Mouse (Mus musculus) 416B (cell line): Measurements from ENCODE around the gene Susd6.

ENCODE experiments used
- DNase-seq: peaks from one replicate; pipeline ENCODE4 v3.0.0; 2011; ENCODE audit warnings: low read depth

Susd6 gene

DNA sequence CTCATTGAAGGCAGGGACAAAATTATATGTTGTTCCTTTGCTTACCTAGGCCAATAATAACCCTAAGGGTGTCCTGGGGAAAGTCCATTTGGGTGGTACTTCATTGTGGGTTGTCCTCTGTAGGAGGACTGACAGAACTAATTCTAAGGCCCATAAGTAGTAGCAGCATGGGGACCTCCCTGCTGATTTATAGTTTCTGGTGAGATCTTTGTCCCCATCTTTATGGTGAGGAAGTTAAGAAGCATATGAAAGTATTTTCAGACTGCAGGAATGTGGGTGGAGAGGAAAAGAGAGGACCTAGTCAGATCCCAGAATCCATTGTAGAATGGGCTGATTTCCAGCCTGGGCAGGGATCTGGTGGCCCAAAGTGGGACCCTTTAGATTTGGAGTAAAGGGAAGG lies 48.0 kb downstream of the Susd6 start:
- DNase-seq, result no peak

DNA sequence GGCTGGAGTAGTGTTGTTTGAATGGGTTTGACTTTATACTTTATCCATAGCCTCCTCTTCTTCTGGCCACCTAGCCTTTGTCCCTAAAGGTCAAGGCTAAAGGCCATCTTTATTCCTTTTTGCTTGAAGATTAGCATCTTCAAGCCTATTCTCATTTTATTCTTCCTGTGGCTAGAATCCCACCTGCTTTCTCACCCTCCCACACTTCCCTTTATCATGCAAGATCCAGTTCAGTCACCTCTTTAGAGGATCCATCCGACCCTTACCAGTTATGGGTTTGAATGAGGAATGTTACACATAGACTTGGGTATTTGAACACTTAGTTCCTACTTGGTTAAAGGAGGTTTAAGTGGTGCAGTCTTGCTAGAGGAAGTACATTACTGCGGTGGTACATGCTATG lies 48.5 kb downstream of the Susd6 start:
- no peak for DNase-seq

DNA sequence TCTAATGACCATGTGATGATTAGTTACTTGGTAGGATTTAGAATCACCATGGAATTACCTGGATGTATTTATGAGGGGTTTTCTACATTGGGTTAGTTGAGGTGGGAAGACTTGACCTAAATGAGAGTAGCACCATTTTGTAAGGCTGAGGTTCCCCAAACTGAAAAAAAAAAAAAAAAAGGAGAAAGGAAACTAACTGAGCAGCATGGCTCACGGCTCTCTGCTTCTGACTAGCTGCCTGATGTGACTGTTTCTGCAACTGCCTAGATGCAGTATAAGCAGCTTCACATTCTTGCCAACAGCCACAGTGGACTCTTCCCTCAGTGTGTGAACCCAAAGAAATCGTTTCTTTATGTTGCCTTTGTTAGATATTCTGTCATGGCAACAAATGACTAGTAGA lies 49.3 kb downstream of the Susd6 start:
- DNase-seq, result no peak

- DNase-seq, result no peak
These were observed 51.3 kb downstream of the Susd6 start for GRCm38 (mm10) chr12:80841618-80842017.

- DNase-seq, result no peak
These were observed 52.3 kb downstream of the Susd6 start for GRCm38 (mm10) chr12:80842609-80843008.

- no peak for DNase-seq
These were observed 52.9 kb downstream of the Susd6 start for GRCm38 (mm10) chr12:80843236-80843635.

- DNase-seq, result no peak
These were observed 53.5 kb downstream of the Susd6 start for GRCm38 (mm10) chr12:80843651-80844444.

DNA sequence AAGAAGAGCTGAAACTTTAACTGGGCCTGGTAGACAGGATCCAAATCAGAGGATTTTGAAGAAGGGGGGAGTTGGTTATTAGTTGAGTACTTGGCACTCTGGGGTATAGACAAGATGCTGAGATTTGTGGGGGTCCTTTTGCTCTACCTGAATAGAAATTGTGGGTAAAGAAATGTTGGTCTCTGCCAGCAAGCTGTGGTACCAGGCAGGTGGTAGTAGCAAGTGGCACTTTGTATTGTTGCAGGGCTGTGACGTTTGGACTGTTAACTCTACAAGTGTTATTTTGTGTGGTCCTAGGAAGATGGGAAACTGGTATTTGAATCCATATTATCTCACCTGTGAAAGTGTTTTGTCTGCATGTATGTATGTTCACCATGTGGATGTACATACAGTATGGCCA lies 55.6 kb downstream of the Susd6 start:
- DNase-seq, result no peak

- DNase-seq, result peak; percentile 88
These were observed 56.6 kb downstream of the Susd6 start for GRCm38 (mm10) chr12:80846861-80847268.

DNA sequence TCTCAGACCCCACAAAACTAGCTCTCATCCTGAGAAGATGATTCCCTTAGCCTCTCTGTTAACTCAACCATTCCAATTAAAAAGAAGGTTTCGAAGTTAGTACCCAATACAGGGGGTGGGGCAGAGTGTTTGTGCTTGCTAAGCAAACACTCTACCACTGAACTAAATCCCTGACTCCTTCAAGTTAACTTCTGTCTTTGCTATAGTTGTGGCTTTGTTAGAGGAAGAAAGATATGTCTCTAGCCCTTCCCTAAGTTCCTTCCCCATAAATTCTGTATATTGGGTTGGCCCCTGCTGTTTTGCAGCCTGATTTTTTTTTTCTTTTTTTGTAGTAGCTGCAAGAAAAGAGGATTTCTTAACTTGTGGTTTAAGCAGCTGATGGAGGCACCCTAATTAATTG lies 61.7 kb downstream of the Susd6 start:
- peak; percentile 63 for DNase-seq

- DNase-seq, result peak; percentile 48
These were observed 63.4 kb downstream of the Susd6 start for GRCm38 (mm10) chr12:80853737-80854136.

DNA sequence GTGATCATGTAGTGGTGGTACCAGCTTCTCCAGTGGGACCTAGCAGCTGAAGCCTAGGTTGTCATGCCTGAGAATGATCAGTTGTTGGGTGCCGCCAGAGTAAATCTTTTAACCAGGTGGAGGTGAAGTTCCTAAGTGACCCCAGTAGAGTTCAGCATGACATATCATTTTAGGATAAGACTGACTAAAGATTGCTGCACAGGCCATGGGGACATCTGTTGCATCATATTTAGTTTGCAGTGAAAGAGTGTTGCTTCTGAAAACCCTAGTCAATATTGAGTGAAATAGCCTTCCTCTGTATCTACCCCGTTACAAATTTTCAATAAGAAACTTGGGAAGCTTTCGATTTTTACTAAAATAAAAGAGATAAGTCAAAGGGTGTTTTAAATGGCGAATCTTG lies 64.4 kb downstream of the Susd6 start:
- DNase-seq, result peak; percentile 29

GRCm38 (mm10) chr12:80855100-80855499 lies 64.8 kb downstream of the Susd6 start:
- DNase-seq, result no peak

DNA sequence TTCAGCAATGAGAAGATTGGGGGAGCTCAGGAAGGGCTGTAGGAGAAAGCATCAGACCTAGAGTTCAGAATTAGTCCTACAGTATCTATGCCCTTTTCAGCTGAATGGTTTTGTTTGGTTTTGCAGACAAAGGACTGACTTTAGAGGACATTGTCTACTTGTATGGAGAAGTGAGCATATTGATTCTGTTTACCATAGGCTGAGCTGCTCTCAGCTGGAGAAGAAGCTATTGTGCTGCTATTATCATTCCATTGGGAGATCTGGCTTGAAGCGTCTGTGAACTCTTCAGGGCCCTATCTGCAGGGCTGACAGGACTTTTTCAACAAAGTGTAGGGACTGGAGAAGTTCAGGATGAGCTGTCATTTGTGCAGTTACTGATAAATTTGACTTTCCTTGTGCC lies 65.3 kb downstream of the Susd6 start:
- DNase-seq, result no peak

- no peak for DNase-seq
These were observed 67.5 kb downstream of the Susd6 start for GRCm38 (mm10) chr12:80857636-80858293.

DNA sequence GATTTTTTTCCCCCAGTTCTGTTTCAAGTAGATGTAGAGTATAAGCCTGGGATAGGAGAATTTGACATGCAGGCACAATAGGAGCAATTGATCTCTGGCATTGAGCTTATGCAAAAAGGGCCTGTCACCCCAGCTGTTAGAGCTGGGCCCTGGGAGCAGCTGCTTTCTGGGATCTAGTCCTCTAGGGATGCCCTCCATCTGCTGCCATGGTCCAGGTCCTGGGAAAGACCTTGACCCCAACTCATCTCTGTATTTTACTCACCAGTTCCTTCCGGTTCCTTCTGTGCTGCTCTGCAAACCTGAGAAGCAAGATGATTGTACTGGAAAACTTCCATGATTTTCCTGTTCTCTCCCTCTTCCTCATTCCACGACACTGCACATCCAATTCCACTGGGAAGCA lies 68.0 kb downstream of the Susd6 start:
- no peak for DNase-seq

- DNase-seq, result no peak
These were observed 71.6 kb downstream of the Susd6 start for GRCm38 (mm10) chr12:80861916-80862315.

GRCm38 (mm10) chr12:80863370-80863769 lies 73.1 kb downstream of the Susd6 start:
- no peak for DNase-seq

- DNase-seq, result no peak
These were observed 74.9 kb downstream of the Susd6 start for GRCm38 (mm10) chr12:80865175-80865574.

- no peak for DNase-seq
These were observed 75.7 kb downstream of the Susd6 start for GRCm38 (mm10) chr12:80866023-80866422.

DNA sequence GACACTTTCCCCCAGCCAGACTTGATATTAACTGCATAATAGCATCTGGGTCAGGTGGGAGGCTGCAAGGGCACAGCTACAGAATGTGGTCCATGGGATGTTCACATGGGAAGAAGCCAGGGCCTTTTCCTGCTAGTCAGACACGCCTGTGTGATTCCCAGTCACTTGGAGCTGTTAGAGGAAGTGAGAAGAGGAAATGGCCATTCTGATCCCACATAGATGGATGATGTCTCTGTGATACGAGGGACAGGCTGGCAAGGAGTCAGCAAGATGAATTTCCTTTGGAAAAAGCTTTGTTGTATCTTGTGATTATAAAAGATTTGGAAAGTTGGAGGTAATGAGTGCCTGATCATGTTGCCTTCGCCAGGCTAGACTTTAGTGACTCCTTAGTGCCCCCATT lies 76.8 kb downstream of the Susd6 start:
- no peak for DNase-seq

DNA sequence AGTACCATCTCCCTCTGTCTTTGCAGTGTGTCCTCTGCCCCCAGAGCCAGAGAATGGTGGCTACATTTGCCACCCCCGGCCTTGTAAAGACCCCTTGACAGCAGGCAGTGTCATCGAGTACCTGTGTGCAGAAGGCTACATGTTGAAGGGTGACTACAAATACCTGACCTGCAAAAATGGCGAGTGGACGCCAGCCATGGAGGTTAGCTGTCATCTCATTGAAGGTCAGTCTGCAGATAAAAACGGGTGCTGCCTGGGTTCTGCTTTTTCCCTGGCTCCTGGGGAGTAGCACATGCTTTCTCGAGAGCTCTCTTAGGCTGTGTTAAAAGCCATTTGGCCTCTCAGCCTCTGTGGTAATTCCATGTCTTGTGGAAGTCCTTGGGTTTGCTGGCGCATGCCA lies 78.1 kb downstream of the Susd6 start:
- no peak for DNase-seq

DNA sequence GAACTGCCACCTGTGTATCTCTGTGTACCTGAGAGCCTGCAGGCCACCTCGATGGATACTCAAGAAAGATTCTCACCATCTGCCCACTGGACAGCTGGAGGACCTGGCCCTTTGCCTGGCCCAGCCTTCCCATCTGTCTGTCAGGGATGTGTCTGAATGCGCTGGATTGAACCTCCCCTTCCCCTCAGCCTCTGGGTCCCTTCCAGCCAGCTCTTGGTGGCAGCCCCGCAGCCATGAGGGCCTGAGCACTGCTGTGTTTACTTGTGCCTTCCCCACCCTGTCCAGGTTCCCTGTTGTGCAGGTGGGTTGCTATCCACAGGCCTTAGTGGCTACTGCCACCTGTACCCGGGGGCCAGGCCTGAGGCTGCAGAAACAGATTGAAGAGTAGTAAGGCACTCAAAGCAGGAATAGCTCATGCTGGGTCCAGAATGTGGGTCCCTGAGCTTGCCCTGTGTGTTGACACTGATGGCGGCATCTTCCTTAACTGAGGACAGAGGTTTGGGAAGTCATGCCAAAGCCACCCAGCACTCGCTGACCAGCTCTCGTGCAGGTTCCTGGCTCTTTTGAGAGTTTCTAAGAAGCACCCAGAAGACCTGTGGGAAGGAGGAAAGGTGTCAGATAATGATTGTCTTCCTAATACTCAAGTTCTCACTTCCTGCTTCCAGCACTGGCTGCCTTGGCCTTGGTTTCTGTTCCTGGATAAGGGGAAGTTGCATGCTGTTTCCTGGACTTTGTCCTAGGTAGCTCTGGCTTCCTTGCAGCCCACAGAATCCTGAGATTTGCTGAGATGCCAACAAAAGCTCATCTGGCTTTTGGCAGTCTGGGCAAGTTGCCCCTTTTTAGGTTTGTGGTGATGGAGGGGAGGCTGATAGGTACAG lies 87.1 kb downstream of the Susd6 start:
- DNase-seq, result no peak
